Mouse (Mus musculus) E14TG2a.4 (cell line): ENCODE data around the gene Aff1.

ENCODE experiments used
- CTCF ChIP-seq: conservative IDR thresholded peaks from 2 replicates; pipeline ENCODE4 v1.5.1; 2014; ENCODE audit warnings: low read length
- POU5F1 ChIP-seq: IDR thresholded peaks from 2 replicates; pipeline ENCODE4 v1.6.1; 2014; ENCODE audit warnings: low read length, borderline replicate concordance

DNA sequence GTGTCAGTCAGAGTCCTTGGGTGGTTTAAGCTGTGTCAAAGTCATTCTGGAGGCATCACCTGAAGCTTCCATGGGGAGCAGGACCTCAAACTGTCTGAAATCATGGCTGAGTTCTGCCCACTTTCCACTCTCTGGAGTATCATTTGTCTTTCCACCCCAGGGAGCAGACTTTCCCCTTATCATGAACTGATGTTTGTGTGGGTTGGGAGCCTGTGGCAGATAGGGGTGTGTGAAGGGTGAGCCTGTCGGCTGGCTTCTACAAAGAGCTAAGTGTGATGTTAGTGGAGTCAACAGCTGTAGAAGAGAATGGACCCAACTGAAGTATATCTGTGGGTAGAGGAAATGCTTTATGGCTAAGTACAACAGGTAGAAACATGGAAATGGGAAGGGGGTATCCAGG lies 53.5 kb downstream of the Aff1 start:
- TF ChIP-seq CTCF = no peak
- no peak for TF ChIP-seq POU5F1
